Mouse (Mus musculus) bone marrow macrophage, adult 2 months (primary cell): Measurements from ENCODE around the gene Cyb5b.

Source experiments
- CTCF ChIP-seq: IDR thresholded peaks from 2 replicates; pipeline ENCODE4 v1.5.1; 2012; ENCODE audit warnings: low read depth, mild to moderate bottlenecking, low read length, moderate library complexity
- POLR2A ChIP-seq: IDR thresholded peaks from 2 replicates; pipeline ENCODE4 v1.6.1; 2012; ENCODE audit warnings: mild to moderate bottlenecking, low read depth, low read length, borderline replicate concordance

DNA sequence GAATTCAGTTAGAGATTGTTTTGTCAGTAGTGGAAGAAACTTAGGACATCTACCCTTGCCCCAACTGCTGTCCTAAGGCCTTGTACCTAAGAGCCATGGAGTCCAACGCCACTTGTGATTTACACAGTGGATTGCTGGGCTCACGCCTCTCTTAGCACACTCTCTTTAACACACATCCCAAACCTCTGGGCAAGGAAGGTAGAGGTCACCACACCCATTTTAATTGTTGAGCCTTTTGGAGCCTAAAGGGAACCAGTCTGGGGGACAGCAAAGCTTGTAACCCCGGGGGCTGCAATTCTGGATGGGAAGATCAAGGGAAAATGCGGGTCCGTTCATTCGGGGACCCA is 410 bp upstream of the Cyb5b start:
- TF ChIP-seq CTCF: no peak
- TF ChIP-seq POLR2A: peak; percentile 80; the same call in 1 of the 2 replicates
